Mouse (Mus musculus): ENCODE results near the gene Ppp2r5c. TPM values are rescaled to one million over a fixed set of nuclear protein-coding genes. Genes with fewer than 3 reads are reported as not detected.

Ppp2r5c gene
- total and polyA plus RNA-seq, 2 experiments from 2014 or later = 178 to 183 TPM

DNA sequence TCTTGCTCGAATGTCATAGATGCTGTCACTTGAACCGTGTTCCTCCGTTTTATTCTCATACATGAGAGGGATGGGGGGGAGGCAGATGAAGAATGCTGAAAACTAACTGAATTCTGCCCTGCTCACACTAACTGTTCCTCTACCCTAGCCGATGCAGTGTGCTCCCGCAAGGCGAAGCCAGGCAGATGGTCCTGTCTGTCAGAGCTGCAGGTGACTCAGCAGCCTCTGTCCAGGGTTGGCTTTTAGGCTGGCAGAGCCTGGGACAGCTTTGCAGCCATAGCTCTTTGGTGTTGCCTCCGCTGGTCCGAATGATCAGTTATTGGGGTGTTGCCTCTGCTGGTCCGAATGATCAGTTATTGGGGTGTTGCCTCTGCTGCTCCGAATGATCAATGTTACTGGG lies 124.1 kb downstream of the Ppp2r5c start:
- H3K27me3 ChIP-seq (ENCODE audit: insufficient read depth, low read length) = no peaks in the 10 kb centered on the region
- peaks cover 48% of the 10 kb centered on the region for H3K36me3 ChIP-seq (ENCODE audit: insufficient read depth, low read length)
- H3K9ac ChIP-seq (replicated peaks; ENCODE audit: low read length, poor library complexity, severe bottlenecking) = no peak overlapping the region
- no peak overlapping the region for H3K4me3 ChIP-seq (ENCODE audit: low read depth, low read length)
- no peak for DNase-seq (ENCODE audit: low spot score)
- TF ChIP-seq CTCF (IDR thresholded peaks at IDR 0.05) = no peak
- WGBS = 95% methylated on average over 10 of the region's 10 CpGs
- H3K9me3 ChIP-seq (ENCODE audit: low read length) = no peaks in the 10 kb centered on the region
- no peak overlapping the region for H3K27ac ChIP-seq (ENCODE audit: low read depth, low read length)
- no peak for ATAC-seq (ENCODE audit: low FRiP score)
- no peaks in the 10 kb centered on the region for H3K4me1 ChIP-seq (ENCODE audit: insufficient read depth, low read length)
- no peak overlapping the region for H3K4me2 ChIP-seq (ENCODE audit: low read depth, low read length, poor library complexity, severe bottlenecking)

GRCm38 (mm10) chr12:110572351-110572750 lies 125.4 kb downstream of the Ppp2r5c start:
- H3K9ac ChIP-seq (replicated peaks; ENCODE audit: low read length, poor library complexity, severe bottlenecking) = no peak overlapping the region
- no peak overlapping the region for H3K27ac ChIP-seq (ENCODE audit: low read depth, low read length)
- no peaks in the 10 kb centered on the region for H3K27me3 ChIP-seq (ENCODE audit: insufficient read depth, low read length)
- no peaks in the 10 kb centered on the region for H3K4me1 ChIP-seq (ENCODE audit: insufficient read depth, low read length)
- no peaks in the 10 kb centered on the region for H3K9me3 ChIP-seq (ENCODE audit: low read length)
- WGBS = 98% methylated on average over 4 of the region's 4 CpGs
- no peak for DNase-seq (ENCODE audit: low spot score)
- peaks cover 37% of the 10 kb centered on the region; the same call in 1 of the 2 replicates for H3K36me3 ChIP-seq (ENCODE audit: insufficient read depth, low read length)
- no peak for TF ChIP-seq CTCF (IDR thresholded peaks at IDR 0.05)
- H3K4me3 ChIP-seq (ENCODE audit: low read depth, low read length) = no peak overlapping the region
- H3K4me2 ChIP-seq (ENCODE audit: low read depth, low read length, poor library complexity, severe bottlenecking) = no peak overlapping the region
- no peak for ATAC-seq (ENCODE audit: low FRiP score)

GRCm38 (mm10) chr12:110573635-110574034 lies 126.7 kb downstream of the Ppp2r5c start:
- Histone ChIP-seq H3K9me3 (ENCODE audit: low read length) (no peaks in the 10 kb centered on the region), H3K4me3 (ENCODE audit: low read depth, low read length) (no peak overlapping the region), H3K4me1 (ENCODE audit: insufficient read depth, low read length) (no peaks in the 10 kb centered on the region), H3K4me2 (ENCODE audit: low read depth, low read length, poor library complexity, severe bottlenecking) (no peak overlapping the region), H3K36me3 (ENCODE audit: insufficient read depth, low read length) (peaks cover 26% of the 10 kb centered on the region; the same call in 1 of the 2 replicates), H3K27me3 (ENCODE audit: insufficient read depth, low read length) (no peaks in the 10 kb centered on the region), H3K27ac (ENCODE audit: low read depth, low read length) (no peak overlapping the region), H3K9ac (replicated peaks; ENCODE audit: low read length, poor library complexity, severe bottlenecking) (no peak overlapping the region)
- no peak for TF ChIP-seq CTCF (IDR thresholded peaks at IDR 0.05)
- WGBS = 91% methylated on average over 8 of the region's 8 CpGs
- DNase-seq (ENCODE audit: low spot score) (no peak), ATAC-seq (ENCODE audit: low FRiP score) (no peak)

GRCm38 (mm10) chr12:110575926-110576325 lies 129.0 kb downstream of the Ppp2r5c start:
- H3K4me1 ChIP-seq (ENCODE audit: insufficient read depth, low read length) = no peaks in the 10 kb centered on the region
- no peak overlapping the region for H3K9ac ChIP-seq (replicated peaks; ENCODE audit: low read length, poor library complexity, severe bottlenecking)
- 79% methylated on average over 4 of the region's 4 CpGs for WGBS
- no peak overlapping the region for H3K27ac ChIP-seq (ENCODE audit: low read depth, low read length)
- ATAC-seq (ENCODE audit: low FRiP score) (no peak), DNase-seq (ENCODE audit: low spot score) (no peak)
- no peaks in the 10 kb centered on the region for H3K27me3 ChIP-seq (ENCODE audit: insufficient read depth, low read length)
- H3K36me3 ChIP-seq (ENCODE audit: insufficient read depth, low read length) = peaks cover 19% of the 10 kb centered on the region
- H3K4me3 ChIP-seq (ENCODE audit: low read depth, low read length) = no peak overlapping the region
- TF ChIP-seq CTCF (IDR thresholded peaks at IDR 0.05) = no peak
- H3K9me3 ChIP-seq (ENCODE audit: low read length) = no peaks in the 10 kb centered on the region
- no peak overlapping the region for H3K4me2 ChIP-seq (ENCODE audit: low read depth, low read length, poor library complexity, severe bottlenecking)

- TF ChIP-seq CTCF (IDR thresholded peaks at IDR 0.05) = no peak
- Histone ChIP-seq H3K9me3 (ENCODE audit: low read length) (no peaks in the 10 kb centered on the region), H3K27me3 (ENCODE audit: insufficient read depth, low read length) (no peaks in the 10 kb centered on the region), H3K4me2 (ENCODE audit: low read depth, low read length, poor library complexity, severe bottlenecking) (no peak overlapping the region), H3K9ac (replicated peaks; ENCODE audit: low read length, poor library complexity, severe bottlenecking) (no peak overlapping the region), H3K4me3 (ENCODE audit: low read depth, low read length) (no peak overlapping the region), H3K27ac (ENCODE audit: low read depth, low read length) (no peak overlapping the region), H3K4me1 (ENCODE audit: insufficient read depth, low read length) (no peaks in the 10 kb centered on the region), H3K36me3 (ENCODE audit: insufficient read depth, low read length) (peaks cover 16% of the 10 kb centered on the region)
- no peak for ATAC-seq (ENCODE audit: low FRiP score)
- DNase-seq (ENCODE audit: low spot score) = no peak
- WGBS = 82% methylated on average over 9 of the region's 9 CpGs
These were observed 131.4 kb downstream of the Ppp2r5c start for GRCm38 (mm10) chr12:110578333-110578732.

- H3K9me3 ChIP-seq (ENCODE audit: low read length) = no peaks in the 10 kb centered on the region
- 0 out of 2 replicates have a peak, but pooled peaks cover 4% of the 10 kb centered on the region for H3K4me1 ChIP-seq (ENCODE audit: insufficient read depth, low read length)
- no peak overlapping the region for H3K9ac ChIP-seq (replicated peaks; ENCODE audit: low read length, poor library complexity, severe bottlenecking)
- no peaks in the 10 kb centered on the region for H3K27me3 ChIP-seq (ENCODE audit: insufficient read depth, low read length)
- H3K36me3 ChIP-seq (ENCODE audit: insufficient read depth, low read length) = no peaks in the 10 kb centered on the region
- DNase-seq (ENCODE audit: low spot score) (no peak), ATAC-seq (ENCODE audit: low FRiP score) (no peak)
- H3K27ac ChIP-seq (ENCODE audit: low read depth, low read length) = no peak overlapping the region
- WGBS = 82% methylated on average over 6 of the region's 6 CpGs
- no peak for TF ChIP-seq CTCF (IDR thresholded peaks at IDR 0.05)
- no peak overlapping the region for H3K4me2 ChIP-seq (ENCODE audit: low read depth, low read length, poor library complexity, severe bottlenecking)
- H3K4me3 ChIP-seq (ENCODE audit: low read depth, low read length) = no peak overlapping the region
These were observed 141.7 kb downstream of the Ppp2r5c start for GRCm38 (mm10) chr12:110588622-110589021.

Data from midbrain, postnatal 0 days (tissue).